Mouse (Mus musculus) cerebellum, adult 2 months (tissue): ENCODE measurements around the gene Ctxn1.

Experiments
- CTCF ChIP-seq: fragments of 200-500 bp; IDR thresholded peaks from 2 replicates; pipeline ENCODE4 v1.5.1; 2011; ENCODE audit warnings: low read depth, mild to moderate bottlenecking, control low read depth, low read length, moderate library complexity, borderline replicate concordance; ENCODE audit not compliant: insufficient read depth
- POLR2A ChIP-seq: fragments of 200-500 bp; IDR thresholded peaks from 2 replicates; pipeline ENCODE4 v1.6.1; 2011; ENCODE audit warnings: low read length, control low read depth, borderline replicate concordance; ENCODE audit not compliant: insufficient read depth

DNA sequence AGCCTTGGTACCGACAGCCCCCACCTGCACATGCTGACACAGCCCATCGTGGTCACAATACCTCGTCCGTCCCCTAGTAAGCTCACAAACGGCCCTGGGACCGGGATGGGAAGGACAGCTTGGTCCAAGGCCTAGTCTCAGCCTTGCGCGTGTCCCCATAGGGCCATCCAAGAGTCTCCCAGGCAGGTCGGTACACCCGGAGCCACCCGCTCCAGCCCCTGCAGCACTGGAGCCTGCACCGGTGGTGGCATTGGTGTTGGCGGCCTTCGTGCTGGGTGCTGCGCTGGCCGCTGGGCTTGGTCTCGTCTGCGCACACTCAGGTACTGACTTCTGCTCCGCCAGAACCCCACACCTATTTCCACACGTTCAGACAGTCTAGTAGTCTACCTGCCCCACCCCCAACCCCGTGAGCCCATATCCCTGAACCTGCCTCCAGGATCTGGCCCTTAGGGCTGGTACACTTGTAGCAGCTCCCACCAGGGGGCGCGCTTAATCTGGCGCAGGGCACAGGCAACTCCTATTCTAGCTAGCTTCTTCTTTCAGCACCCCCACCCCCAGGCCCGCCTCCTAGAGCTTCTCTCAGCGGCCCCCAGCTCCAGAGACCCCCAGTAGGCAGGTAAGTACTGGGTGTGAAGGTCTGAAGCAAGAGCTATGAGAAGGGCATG, 8.6 kb downstream of the Ctxn1 start:
- TF ChIP-seq CTCF (peak; percentile 80), POLR2A (no peak)
